Comparison of ENCODE assay signal across 8 mouse cellular contexts in genomic region chr4:80866065-80866464, GRCm38 (mm10). TPM values are rescaled to one million over a fixed set of nuclear protein-coding genes. Genes with fewer than 3 reads are reported as not detected.
DNase-seq lines count a peak whose midpoint lies in the region; ATAC-seq and TF ChIP-seq lines count a peak whose summit lies in the region.

No protein-coding gene starts in this region.

- H3K9ac ChIP-seq in lung, postnatal 0 days (replicated peaks; ENCODE audit: low read depth), result no peak overlapping the region
- H3K9ac ChIP-seq in hindbrain, embryonic 13.5 days, result no peak overlapping the region
- H3K9ac ChIP-seq in midbrain, embryonic 16.5 days (ENCODE audit: low read depth, low read length), result no peak overlapping the region

- no peak overlapping the region for H3K27ac ChIP-seq in lung, postnatal 0 days (ENCODE audit: low read length)
- no peak overlapping the region for H3K27ac ChIP-seq in hindbrain, embryonic 13.5 days
- H3K27ac ChIP-seq in midbrain, embryonic 16.5 days (ENCODE audit: low read length), result no peak overlapping the region

- peak; percentile 76 for TF ChIP-seq CTCF in lung, postnatal 0 days (IDR thresholded peaks at IDR 0.05)

- no peak overlapping the region for H3K4me3 ChIP-seq in lung, postnatal 0 days (ENCODE audit: low read depth, low read length)
- H3K4me3 ChIP-seq in hindbrain, embryonic 13.5 days, result no peak overlapping the region
- H3K4me3 ChIP-seq in midbrain, embryonic 16.5 days (ENCODE audit: low read depth, low read length), result no peak overlapping the region

- no peaks in the 10 kb centered on the region for H3K36me3 ChIP-seq in lung, postnatal 0 days (ENCODE audit: insufficient read depth, low read length)
- H3K36me3 ChIP-seq in hindbrain, embryonic 13.5 days, result no peaks in the 10 kb centered on the region
- H3K36me3 ChIP-seq in midbrain, embryonic 16.5 days (ENCODE audit: control insufficient read depth, insufficient read depth, low read length), result no peaks in the 10 kb centered on the region

- no peaks in the 10 kb centered on the region for H3K27me3 ChIP-seq in lung, postnatal 0 days (replicated peaks; ENCODE audit: insufficient read depth, low read length)
- no peaks in the 10 kb centered on the region for H3K27me3 ChIP-seq in hindbrain, embryonic 13.5 days
- no peaks in the 10 kb centered on the region for H3K27me3 ChIP-seq in midbrain, embryonic 16.5 days (ENCODE audit: control insufficient read depth, insufficient read depth, low read depth, low read length)

- peak; percentile 51 to 67 for DNase-seq in cerebellum, postnatal 14 days
- DNase-seq in cerebellum, adult 8-10 months, result no peak
- DNase-seq in lung, postnatal 0 days (ENCODE audit: low spot score), result peak; percentile 49
- no peak for DNase-seq in lung, adult 18-20 months
- no peak for DNase-seq in thymus, postnatal 4 days
- no peak for DNase-seq in urinary bladder, postnatal 10 days (ENCODE audit: low spot score)

- 0 out of 2 replicates have a peak, but pooled peaks have one; percentile 33 for ATAC-seq in lung, postnatal 0 days
- peak; percentile 71 for ATAC-seq in hindbrain, embryonic 13.5 days (ENCODE audit: low FRiP score)
- ATAC-seq in midbrain, embryonic 16.5 days, result peak; percentile 89

- H3K4me1 ChIP-seq in lung, postnatal 0 days (ENCODE audit: insufficient read depth, low read depth, low read length), result peaks cover 4% of the 10 kb centered on the region; the same call in 1 of the 2 replicates
- peaks cover 6% of the 10 kb centered on the region for H3K4me1 ChIP-seq in hindbrain, embryonic 13.5 days (replicated peaks)
- peaks cover 6% of the 10 kb centered on the region; the same call in 1 of the 2 replicates for H3K4me1 ChIP-seq in midbrain, embryonic 16.5 days (ENCODE audit: control insufficient read depth, insufficient read depth, low read length)

- no peaks in the 10 kb centered on the region for H3K9me3 ChIP-seq in lung, postnatal 0 days (ENCODE audit: low read length)
- no peaks in the 10 kb centered on the region for H3K9me3 ChIP-seq in hindbrain, embryonic 13.5 days
- H3K9me3 ChIP-seq in midbrain, embryonic 16.5 days (replicated peaks; ENCODE audit: control insufficient read depth, low read length, poor library complexity, severe bottlenecking), result no peaks in the 10 kb centered on the region

- H3K4me2 ChIP-seq in lung, postnatal 0 days (replicated peaks; ENCODE audit: low read depth, low read length), result no peak overlapping the region
- H3K4me2 ChIP-seq in hindbrain, embryonic 13.5 days, result no peak overlapping the region
- H3K4me2 ChIP-seq in midbrain, embryonic 16.5 days (ENCODE audit: low read length), result no peak overlapping the region

- TF ChIP-seq EP300 in lung, postnatal 0 days (IDR thresholded peaks at IDR 0.05), result no peak

- 8% methylated on average over 5 of the region's 5 CpGs for whole genome bisulfite sequencing in lung, postnatal 0 days
- 24% methylated on average over 5 of the region's 5 CpGs for WGBS in hindbrain, embryonic 13.5 days
- WGBS in midbrain, embryonic 16.5 days, result 13% methylated on average over 5 of the region's 5 CpGs

RNA-seq across cellular contexts. Expression of gene Tyrp1, which starts 32.1 kb away (rescaled TPM):
- polyA plus RNA-seq in lung, postnatal 0 days (2015; fragmentation: Nextera tagmentation; extraction: Ambion mirVana), result not detected in 2 replicates
- 0.25 and 0.27 TPM in 2 replicates for polyA plus RNA-seq in hindbrain, embryonic 13.5 days (2015; fragmentation: Nextera tagmentation; extraction: Ambion mirVana)
- 0.48 and 0.50 TPM in 2 replicates for polyA plus RNA-seq in midbrain, embryonic 16.5 days (2015; fragmentation: Nextera tagmentation; extraction: Ambion mirVana)

RNA-seq across cellular contexts. Expression of gene Lurap1l, which starts 44.4 kb away (rescaled TPM):
- 48.0 and 48.3 TPM in 2 replicates for polyA plus RNA-seq in lung, postnatal 0 days (2015; fragmentation: Nextera tagmentation; extraction: Ambion mirVana)
- polyA plus RNA-seq in hindbrain, embryonic 13.5 days (2015; fragmentation: Nextera tagmentation; extraction: Ambion mirVana), result 8.6 and 8.8 TPM in 2 replicates
- polyA plus RNA-seq in midbrain, embryonic 16.5 days (2015; fragmentation: Nextera tagmentation; extraction: Ambion mirVana), result 8.4 and 9.0 TPM in 2 replicates

Comparison
In these comparisons a context has a peak if more than half of its experiments do, and no peak if none do; other contexts are left out.
1. DNase-seq: peak in cerebellum, postnatal 14 days (2 of 2) and lung, postnatal 0 days (single experiment); none in cerebellum, adult 8-10 months (single experiment), lung, adult 18-20 months (0 of 2), thymus, postnatal 4 days (single experiment) and urinary bladder, postnatal 10 days (single experiment).
2. ATAC-seq: peak in every context shown above with its lines; median percentile 89 in midbrain, embryonic 16.5 days; 71 in hindbrain, embryonic 13.5 days; 33 in lung, postnatal 0 days.